Mouse (Mus musculus) right cerebral cortex, postnatal 4 days (tissue): ENCODE measurements around the gene Ift140.

ENCODE experiments used
- DNase-seq: peaks from one replicate; pipeline ENCODE4 v3.0.0-alpha.2; 2022

Ift140 gene

GRCm38 (mm10) chr17:25015655-25016291, at the start of gene Ift140, which contains the start of gene Cramp1l:
Gene Ift140 (plus strand): TSS chr17:25016085.
Gene Cramp1l (minus strand): TSS chr17:25015788.
- DNase-seq, result peak; percentile 97

GRCm38 (mm10) chr17:24987221-24987620, 28.7 kb upstream of the Ift140 start:
- DNase-seq, result no peak

GRCm38 (mm10) chr17:24994721-24995120, 21.2 kb upstream of the Ift140 start:
- DNase-seq, result no peak

- no peak for DNase-seq
Observed at GRCm38 (mm10) chr17:25005102-25005501, 10.8 kb upstream of the Ift140 start.

- DNase-seq, result no peak
Observed at GRCm38 (mm10) chr17:25007480-25007879, 8.4 kb upstream of the Ift140 start.

GRCm38 (mm10) chr17:25013606-25014501, 2.0 kb upstream of the Ift140 start:
- peak; percentile 12 for DNase-seq

- DNase-seq, result peak; percentile 38
Observed at GRCm38 (mm10) chr17:25014841-25015570, 879 bp upstream of the Ift140 start.

- DNase-seq, result peak; percentile 67
Observed at GRCm38 (mm10) chr17:25016292-25017132, 627 bp downstream of the Ift140 start.

- DNase-seq, result no peak
Observed at GRCm38 (mm10) chr17:25036183-25036582, 20.3 kb downstream of the Ift140 start.

GRCm38 (mm10) chr17:25044879-25045278, 29.0 kb downstream of the Ift140 start:
- no peak for DNase-seq

GRCm38 (mm10) chr17:25045281-25045680, 29.4 kb downstream of the Ift140 start:
- no peak for DNase-seq

- DNase-seq, result no peak
Observed at GRCm38 (mm10) chr17:25047143-25047542, 31.3 kb downstream of the Ift140 start.

GRCm38 (mm10) chr17:25053274-25053673, 37.4 kb downstream of the Ift140 start:
- DNase-seq, result no peak

- DNase-seq, result no peak
Observed at GRCm38 (mm10) chr17:25057041-25057440, 41.2 kb downstream of the Ift140 start.

- no peak for DNase-seq
Observed at GRCm38 (mm10) chr17:25063261-25063660, 47.4 kb downstream of the Ift140 start.

GRCm38 (mm10) chr17:25063872-25064271, 48.0 kb downstream of the Ift140 start:
- DNase-seq, result peak; percentile 10

- DNase-seq, result no peak
Observed at GRCm38 (mm10) chr17:25064351-25064750, 48.5 kb downstream of the Ift140 start.

GRCm38 (mm10) chr17:25065189-25065588, 49.3 kb downstream of the Ift140 start:
- no peak for DNase-seq

GRCm38 (mm10) chr17:25066595-25066994, 50.7 kb downstream of the Ift140 start:
- no peak for DNase-seq

GRCm38 (mm10) chr17:25067442-25067851, 51.6 kb downstream of the Ift140 start:
- no peak for DNase-seq

GRCm38 (mm10) chr17:25068690-25069089, 52.8 kb downstream of the Ift140 start:
- no peak for DNase-seq

- no peak for DNase-seq
Observed at GRCm38 (mm10) chr17:25076906-25077305, 61.0 kb downstream of the Ift140 start.
